Mouse (Mus musculus) midbrain, embryonic 14.5 days (tissue): ENCODE results near the gene Irak4. TPM values are rescaled to one million over a fixed set of nuclear protein-coding genes. Genes with fewer than 3 reads are reported as not detected.

Experiments
- ATAC-seq: fragments of 200-750 bp; cut with Nextera tagmentation; 2 replicates; pipeline ENCODE4 v1.8.0; 2017; ENCODE audit warnings: moderate number of reproducible peaks, moderate library complexity; ENCODE audit not compliant: low FRiP score, low TSS enrichment
- DNase-seq: peaks from one replicate; pipeline ENCODE4 v3.0.0-alpha.2; 2015
- H3K27ac ChIP-seq: fragments of 300-500 bp; sonication (generic); replicated peaks from 2 replicates; pipeline ENCODE4 v1.5.1; 2014; ENCODE audit warnings: mild to moderate bottlenecking, low read depth, low read length, moderate library complexity
- H3K27me3 ChIP-seq: fragments of 300-500 bp; sonication (generic); 2 replicates; pipeline ENCODE4 v1.6.1; 2014; ENCODE audit warnings: low read length, control low read depth, mixed read lengths; ENCODE audit not compliant: control insufficient read depth, insufficient read depth
- H3K36me3 ChIP-seq: fragments of 300-500 bp; sonication (generic); 2 replicates; pipeline ENCODE4 v1.6.1; 2014; ENCODE audit warnings: low read length, control low read depth; ENCODE audit not compliant: control insufficient read depth, insufficient read depth
- H3K4me1 ChIP-seq: fragments of 300-500 bp; sonication (generic); 2 replicates; pipeline ENCODE4 v1.6.1; 2014; ENCODE audit warnings: mild to moderate bottlenecking, antibody characterized with exemption, low read length, control low read depth; ENCODE audit not compliant: control insufficient read depth, insufficient read depth
- H3K4me2 ChIP-seq: fragments of 300-500 bp; sonication (generic); 2 replicates; pipeline ENCODE4 v1.6.1; 2014; ENCODE audit warnings: mild to moderate bottlenecking, low read length, moderate library complexity
- H3K4me3 ChIP-seq: fragments of 300-500 bp; sonication (generic); replicated peaks from 2 replicates; pipeline ENCODE4 v1.5.1; 2014; ENCODE audit warnings: low read depth, low read length
- H3K9ac ChIP-seq: fragments of 300-500 bp; sonication (generic); replicated peaks from 2 replicates; pipeline ENCODE4 v1.6.1; 2014; ENCODE audit warnings: mild to moderate bottlenecking, low read length, moderate library complexity
- H3K9me3 ChIP-seq: fragments of 300-500 bp; sonication (generic); 2 replicates; pipeline ENCODE4 v1.6.1; 2016; ENCODE audit warnings: low read length, control low read depth, mixed read lengths; ENCODE audit not compliant: control insufficient read depth
- WGBS: fragments of 180-500 bp; shearing (Covaris S2); extraction: QIAGEN DNeasy Blood & Tissue Kit; methylation state at CpG from one replicate; pipeline ENCODE4 v1.1.7; 2014; 5-methylcytosine and 5-hydroxymethylcytosine counted together
- polyA plus RNA-seq: library from polyadenylated mRNA; unstranded; fragments of >200 nt; fragmentation: Nextera tagmentation; extraction: Ambion mirVana; gene quantifications from 2 replicates; pipeline ENCODE4 v1.2.1, GENCODE M21; 2014

Gene Irak4
- polyA plus RNA-seq, 1 experiment from 2014 or later: 1.6 TPM

- H3K4me2 ChIP-seq: peak overlapping the region; percentile 55
- peaks cover 6% of the 10 kb centered on the region for H3K4me1 ChIP-seq
- 13% methylated on average over 8 of the region's 8 CpGs for WGBS
- no peak for DNase-seq
- H3K4me3 ChIP-seq: peak overlapping the region; percentile 94
- peak overlapping the region; percentile 44; the same call in 1 of the 2 replicates for H3K9ac ChIP-seq
- H3K27me3 ChIP-seq: no peaks in the 10 kb centered on the region
- H3K27ac ChIP-seq: peak overlapping the region; percentile 66; the same call in 1 of the 2 replicates
- no peaks in the 10 kb centered on the region for H3K9me3 ChIP-seq
- ATAC-seq: peak; percentile 29
- H3K36me3 ChIP-seq: peaks cover 10% of the 10 kb centered on the region
Measured at GRCm38 (mm10) chr15:94590083-94590482, 46.6 kb downstream of the Irak4 start.

- H3K27me3 ChIP-seq: no peaks in the 10 kb centered on the region
- H3K27ac ChIP-seq: no peak overlapping the region
- DNase-seq (no peak), ATAC-seq (no peak)
- no peak overlapping the region for H3K9ac ChIP-seq
- WGBS: 91% methylated on average over 4 of the region's 4 CpGs
- H3K36me3 ChIP-seq: 0 out of 2 replicates have a peak, but pooled peaks cover under 1% of the 10 kb centered on the region
- H3K4me2 ChIP-seq: no peak overlapping the region
- H3K4me1 ChIP-seq: peaks cover 6% of the 10 kb centered on the region
- H3K9me3 ChIP-seq: no peaks in the 10 kb centered on the region
- H3K4me3 ChIP-seq: no peak overlapping the region
Measured at GRCm38 (mm10) chr15:94591356-94591755, 47.9 kb downstream of the Irak4 start.

GRCm38 (mm10) chr15:94593586-94593985 is 50.1 kb downstream of the Irak4 start:
- no peak for DNase-seq
- Histone ChIP-seq H3K9ac (no peak overlapping the region), H3K9me3 (no peaks in the 10 kb centered on the region), H3K4me3 (no peak overlapping the region), H3K27me3 (no peaks in the 10 kb centered on the region), H3K4me2 (no peak overlapping the region), H3K4me1 (peaks cover 4% of the 10 kb centered on the region), H3K36me3 (no peaks in the 10 kb centered on the region), H3K27ac (no peak overlapping the region)
- 79% methylated on average over 1 of the region's 1 CpGs for WGBS
- no peak for ATAC-seq

GRCm38 (mm10) chr15:94600145-94600707 is 56.8 kb downstream of the Irak4 start:
- no peak overlapping the region for H3K27ac ChIP-seq
- WGBS: 90% methylated on average over 11 of the region's 11 CpGs
- H3K9me3 ChIP-seq: no peaks in the 10 kb centered on the region
- DNase-seq (no peak), ATAC-seq (no peak)
- no peaks in the 10 kb centered on the region for H3K27me3 ChIP-seq
- H3K4me3 ChIP-seq: no peak overlapping the region
- H3K9ac ChIP-seq: no peak overlapping the region
- H3K4me1 ChIP-seq: no peaks in the 10 kb centered on the region
- H3K36me3 ChIP-seq: no peaks in the 10 kb centered on the region
- no peak overlapping the region for H3K4me2 ChIP-seq

GRCm38 (mm10) chr15:94601339-94601738 is 57.9 kb downstream of the Irak4 start:
- ATAC-seq (no peak), DNase-seq (peak; percentile 72)
- 19% methylated on average over 3 of the region's 3 CpGs for WGBS
- Histone ChIP-seq H3K4me3 (no peak overlapping the region), H3K27ac (no peak overlapping the region), H3K9ac (no peak overlapping the region), H3K4me2 (no peak overlapping the region), H3K9me3 (no peaks in the 10 kb centered on the region), H3K4me1 (no peaks in the 10 kb centered on the region), H3K27me3 (no peaks in the 10 kb centered on the region), H3K36me3 (no peaks in the 10 kb centered on the region)

GRCm38 (mm10) chr15:94602441-94602840 is 59.0 kb downstream of the Irak4 start:
- 82% methylated on average over 3 of the region's 3 CpGs for WGBS

GRCm38 (mm10) chr15:94607768-94608167 is 64.3 kb downstream of the Irak4 start:
- DNase-seq: no peak
- H3K4me3 ChIP-seq: no peak overlapping the region
- 95% methylated on average over 8 of the region's 8 CpGs for WGBS
- no peaks in the 10 kb centered on the region for H3K9me3 ChIP-seq
- no peaks in the 10 kb centered on the region for H3K27me3 ChIP-seq
- H3K27ac ChIP-seq: no peak overlapping the region
- no peak overlapping the region for H3K9ac ChIP-seq
- no peak overlapping the region for H3K4me2 ChIP-seq
- no peak for ATAC-seq
- H3K4me1 ChIP-seq: no peaks in the 10 kb centered on the region
- H3K36me3 ChIP-seq: no peaks in the 10 kb centered on the region

More at GRCm38 (mm10) chr15:94602441-94602840, 59.0 kb downstream of the Irak4 start:
- no peaks in the 10 kb centered on the region for H3K9me3 ChIP-seq
- no peak for ATAC-seq
- no peak overlapping the region for H3K4me2 ChIP-seq
- no peak overlapping the region for H3K9ac ChIP-seq
- no peaks in the 10 kb centered on the region for H3K4me1 ChIP-seq
- no peak for DNase-seq
- H3K27ac ChIP-seq: no peak overlapping the region
- no peaks in the 10 kb centered on the region for H3K36me3 ChIP-seq
- no peaks in the 10 kb centered on the region for H3K27me3 ChIP-seq
- no peak overlapping the region for H3K4me3 ChIP-seq

GRCm38 (mm10) chr15:94616036-94616435 is 72.6 kb downstream of the Irak4 start:
- H3K36me3 ChIP-seq: no peaks in the 10 kb centered on the region
- H3K9ac ChIP-seq: no peak overlapping the region
- no peak overlapping the region for H3K4me2 ChIP-seq
- H3K9me3 ChIP-seq: no peaks in the 10 kb centered on the region
- no peak for ATAC-seq
- H3K27ac ChIP-seq: no peak overlapping the region
- WGBS: 96% methylated on average over 11 of the region's 11 CpGs
- no peaks in the 10 kb centered on the region for H3K27me3 ChIP-seq
- no peak overlapping the region for H3K4me3 ChIP-seq
- H3K4me1 ChIP-seq: no peaks in the 10 kb centered on the region
- no peak for DNase-seq

- Histone ChIP-seq H3K27me3 (no peaks in the 10 kb centered on the region), H3K9ac (no peak overlapping the region), H3K27ac (no peak overlapping the region), H3K36me3 (no peaks in the 10 kb centered on the region), H3K4me2 (no peak overlapping the region), H3K9me3 (no peaks in the 10 kb centered on the region), H3K4me1 (no peaks in the 10 kb centered on the region), H3K4me3 (no peak overlapping the region)
- DNase-seq (no peak), ATAC-seq (no peak)
Measured at GRCm38 (mm10) chr15:94620909-94621308, 77.5 kb downstream of the Irak4 start.
